Mouse (Mus musculus) splenic B cell, adult 2 months (primary cell): Measurements from ENCODE around the gene Olfr1505.

Experiments
- DNase-seq: peaks from one replicate; pipeline ENCODE4 v3.0.0-alpha.2; 2011; ENCODE audit warnings: low read depth, low spot score
- H3K27me3 ChIP-seq: 2 replicates; pipeline ENCODE4 v1.6.1; 2012; ENCODE audit warnings: mild to moderate bottlenecking, low read length, moderate library complexity, mixed read lengths; ENCODE audit not compliant: control insufficient read depth, poor library complexity, insufficient read depth, severe bottlenecking
- H3K36me3 ChIP-seq: 2 replicates; pipeline ENCODE4 v1.6.1; 2012; ENCODE audit warnings: mild to moderate bottlenecking, low read length, moderate library complexity, mixed read lengths; ENCODE audit not compliant: control insufficient read depth, poor library complexity, insufficient read depth, severe bottlenecking

Olfr1505 gene

DNA sequence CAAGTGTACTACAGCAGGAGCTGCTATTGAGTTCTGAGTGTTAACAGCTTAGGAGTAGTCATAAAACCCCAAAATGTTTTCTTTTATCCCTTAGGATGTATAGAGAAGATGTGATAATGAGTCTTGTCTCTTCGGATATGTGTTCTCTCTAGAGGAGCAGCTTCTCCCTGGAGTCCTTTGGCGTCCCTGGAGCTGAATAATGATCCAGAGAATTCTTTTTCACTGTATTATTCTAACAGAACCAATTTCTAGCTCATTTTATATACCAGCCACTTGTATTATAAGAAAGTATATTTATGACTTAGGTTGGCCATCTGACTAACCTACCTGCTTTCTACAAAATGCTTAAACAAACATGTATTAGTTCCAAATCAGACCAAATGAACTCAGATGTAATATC lies at the start of gene Olfr1505:
Gene Olfr1505, plus strand, starts transcription at position 301 of the 400 bp plus-strand sequence.
- no peaks in the 10 kb centered on the region for H3K36me3 ChIP-seq
- no peak for DNase-seq

DNA sequence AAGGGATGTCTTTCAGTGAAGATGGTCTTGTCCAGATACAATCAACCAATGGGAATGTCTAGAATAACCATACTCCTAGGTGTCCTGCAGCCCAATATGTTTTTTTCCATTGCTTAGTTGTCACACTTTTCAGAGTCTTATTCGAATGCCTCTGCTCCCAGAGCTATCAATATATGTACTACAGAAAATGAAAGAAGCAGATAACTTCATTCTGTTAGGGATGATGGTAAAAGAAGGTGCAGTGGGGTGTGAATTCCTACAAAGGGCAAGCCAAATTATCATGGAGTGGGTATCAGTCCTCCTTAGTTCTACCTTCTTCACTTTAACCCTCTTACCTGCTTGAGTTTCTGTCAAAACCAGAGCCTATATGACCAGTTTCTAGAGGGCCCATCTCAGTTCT lies 15.5 kb upstream of the Olfr1505 start, which contains the start of gene Olfr1504:
Gene Olfr1504, minus strand, starts transcription at position 101 of the 400 bp plus-strand sequence.
- no peaks in the 10 kb centered on the region for H3K27me3 ChIP-seq

More for the DNA sequence above, at the start of gene Olfr1505:
- H3K27me3 ChIP-seq, result no peaks in the 10 kb centered on the region

More for the DNA sequence above, 15.5 kb upstream of the Olfr1505 start, which contains the start of gene Olfr1504:
- no peaks in the 10 kb centered on the region for H3K36me3 ChIP-seq
- no peak for DNase-seq
